Mouse (Mus musculus): ENCODE data around the gene Gstm5. TPM values are rescaled to one million over a fixed set of nuclear protein-coding genes. Genes with fewer than 3 reads are reported as not detected.

Gene Gstm5
- polyA plus RNA-seq, 1 experiment, result 504 TPM

GRCm38 (mm10) chr3:107928691-107929090 lies 33.1 kb downstream of the Gstm5 start:
- Histone ChIP-seq H3K27ac (ENCODE audit: insufficient read depth, low read length) (no peak overlapping the region), H3K4me3 (ENCODE audit: insufficient read depth, low read length) (no peak overlapping the region), H3K4me1 (ENCODE audit: control insufficient read depth, insufficient read depth, low read length) (peaks cover 2% of the 10 kb centered on the region; the same call in 1 of the 2 replicates)
- no peak for TF ChIP-seq POLR2A (IDR thresholded peaks at IDR 0.05; ENCODE audit: extremely low read depth, insufficient read depth, low read length)
- TF ChIP-seq CTCF (IDR thresholded peaks at IDR 0.05; ENCODE audit: extremely low read depth, insufficient read depth, low read length), result no peak

GRCm38 (mm10) chr3:107929243-107929642 lies 33.6 kb downstream of the Gstm5 start:
- Histone ChIP-seq H3K4me3 (ENCODE audit: insufficient read depth, low read length) (no peak overlapping the region), H3K4me1 (ENCODE audit: control insufficient read depth, insufficient read depth, low read length) (peaks cover 2% of the 10 kb centered on the region; the same call in 1 of the 2 replicates), H3K27ac (ENCODE audit: insufficient read depth, low read length) (no peak overlapping the region)
- TF ChIP-seq POLR2A (IDR thresholded peaks at IDR 0.05; ENCODE audit: extremely low read depth, insufficient read depth, low read length) (no peak), CTCF (IDR thresholded peaks at IDR 0.05; ENCODE audit: extremely low read depth, insufficient read depth, low read length) (no peak)

GRCm38 (mm10) chr3:107929731-107930130 lies 34.1 kb downstream of the Gstm5 start:
- TF ChIP-seq POLR2A (IDR thresholded peaks at IDR 0.05; ENCODE audit: extremely low read depth, insufficient read depth, low read length) (no peak), CTCF (IDR thresholded peaks at IDR 0.05; ENCODE audit: extremely low read depth, insufficient read depth, low read length) (no peak)
- peaks cover 2% of the 10 kb centered on the region; the same call in 1 of the 2 replicates for H3K4me1 ChIP-seq (ENCODE audit: control insufficient read depth, insufficient read depth, low read length)
- no peak overlapping the region for H3K4me3 ChIP-seq (ENCODE audit: insufficient read depth, low read length)
- no peak overlapping the region for H3K27ac ChIP-seq (ENCODE audit: insufficient read depth, low read length)

GRCm38 (mm10) chr3:107931134-107931533 lies 35.5 kb downstream of the Gstm5 start:
- TF ChIP-seq CTCF (IDR thresholded peaks at IDR 0.05; ENCODE audit: extremely low read depth, insufficient read depth, low read length), result no peak
- no peak for TF ChIP-seq POLR2A (IDR thresholded peaks at IDR 0.05; ENCODE audit: extremely low read depth, insufficient read depth, low read length)
- peak overlapping the region; percentile 16; the same call in 1 of the 2 replicates for H3K27ac ChIP-seq (ENCODE audit: insufficient read depth, low read length)
- peaks cover 2% of the 10 kb centered on the region; the same call in 1 of the 2 replicates for H3K4me1 ChIP-seq (ENCODE audit: control insufficient read depth, insufficient read depth, low read length)
- H3K4me3 ChIP-seq (ENCODE audit: insufficient read depth, low read length), result peak overlapping the region; percentile 18

GRCm38 (mm10) chr3:107931670-107932069 lies 36.0 kb downstream of the Gstm5 start, which contains the start of gene Gstm7:
Gene Gstm7, minus strand, starts transcription at chr3:107931817.
- peak within 1 kb of the TSS; percentile 18 for H3K4me3 ChIP-seq (ENCODE audit: insufficient read depth, low read length)
- TF ChIP-seq POLR2A (IDR thresholded peaks at IDR 0.05; ENCODE audit: extremely low read depth, insufficient read depth, low read length) (no peak), CTCF (IDR thresholded peaks at IDR 0.05; ENCODE audit: extremely low read depth, insufficient read depth, low read length) (peak; percentile 27; the same call in 1 of the 2 replicates)
- H3K4me1 ChIP-seq (ENCODE audit: control insufficient read depth, insufficient read depth, low read length), result peaks cover 2% of the 10 kb centered on the region; the same call in 1 of the 2 replicates
- peak within 1 kb of the TSS; percentile 16; the same call in 1 of the 2 replicates for H3K27ac ChIP-seq (ENCODE audit: insufficient read depth, low read length)

- TF ChIP-seq POLR2A (IDR thresholded peaks at IDR 0.05; ENCODE audit: extremely low read depth, insufficient read depth, low read length) (no peak), CTCF (IDR thresholded peaks at IDR 0.05; ENCODE audit: extremely low read depth, insufficient read depth, low read length) (no peak)
These were observed 36.5 kb downstream of the Gstm5 start for GRCm38 (mm10) chr3:107932128-107932527.

GRCm38 (mm10) chr3:107935268-107935667 lies 39.6 kb downstream of the Gstm5 start:
- TF ChIP-seq CTCF (IDR thresholded peaks at IDR 0.05; ENCODE audit: extremely low read depth, insufficient read depth, low read length) (no peak), POLR2A (IDR thresholded peaks at IDR 0.05; ENCODE audit: extremely low read depth, insufficient read depth, low read length) (no peak)
- Histone ChIP-seq H3K27ac (ENCODE audit: insufficient read depth, low read length) (no peak overlapping the region), H3K4me3 (ENCODE audit: insufficient read depth, low read length) (no peak overlapping the region), H3K4me1 (ENCODE audit: control insufficient read depth, insufficient read depth, low read length) (peaks cover 7% of the 10 kb centered on the region)

More at GRCm38 (mm10) chr3:107932128-107932527, 36.5 kb downstream of the Gstm5 start:
- no peak overlapping the region for H3K4me3 ChIP-seq (ENCODE audit: insufficient read depth, low read length)
- no peak overlapping the region for H3K27ac ChIP-seq (ENCODE audit: insufficient read depth, low read length)
- H3K4me1 ChIP-seq (ENCODE audit: control insufficient read depth, insufficient read depth, low read length), result peaks cover 2% of the 10 kb centered on the region; the same call in 1 of the 2 replicates

- H3K4me1 ChIP-seq (ENCODE audit: control insufficient read depth, insufficient read depth, low read length), result peaks cover 9% of the 10 kb centered on the region
- no peak overlapping the region for H3K27ac ChIP-seq (ENCODE audit: insufficient read depth, low read length)
- H3K4me3 ChIP-seq (ENCODE audit: insufficient read depth, low read length), result no peak overlapping the region
- TF ChIP-seq CTCF (IDR thresholded peaks at IDR 0.05; ENCODE audit: extremely low read depth, insufficient read depth, low read length), result no peak
- no peak for TF ChIP-seq POLR2A (IDR thresholded peaks at IDR 0.05; ENCODE audit: extremely low read depth, insufficient read depth, low read length)
These were observed 40.3 kb downstream of the Gstm5 start for GRCm38 (mm10) chr3:107935888-107936287.

- H3K4me3 ChIP-seq (ENCODE audit: insufficient read depth, low read length), result no peak overlapping the region
- peak; percentile 79 for TF ChIP-seq CTCF (IDR thresholded peaks at IDR 0.05; ENCODE audit: extremely low read depth, insufficient read depth, low read length)
- no peak for TF ChIP-seq POLR2A (IDR thresholded peaks at IDR 0.05; ENCODE audit: extremely low read depth, insufficient read depth, low read length)
- H3K4me1 ChIP-seq (ENCODE audit: control insufficient read depth, insufficient read depth, low read length), result peaks cover 7% of the 10 kb centered on the region
- 0 out of 2 replicates have a peak overlapping the region, but pooled peaks have one; percentile 21 for H3K27ac ChIP-seq (ENCODE audit: insufficient read depth, low read length)
These were observed 43.8 kb downstream of the Gstm5 start for GRCm38 (mm10) chr3:107939403-107939802.

- Histone ChIP-seq H3K4me1 (ENCODE audit: control insufficient read depth, insufficient read depth, low read length) (peaks cover 7% of the 10 kb centered on the region), H3K4me3 (ENCODE audit: insufficient read depth, low read length) (no peak overlapping the region), H3K27ac (ENCODE audit: insufficient read depth, low read length) (peak overlapping the region; percentile 21; the same call in 1 of the 2 replicates)
- no peak for TF ChIP-seq POLR2A (IDR thresholded peaks at IDR 0.05; ENCODE audit: extremely low read depth, insufficient read depth, low read length)
- TF ChIP-seq CTCF (IDR thresholded peaks at IDR 0.05; ENCODE audit: extremely low read depth, insufficient read depth, low read length), result no peak
These were observed 44.2 kb downstream of the Gstm5 start for GRCm38 (mm10) chr3:107939830-107940229.
